Mouse (Mus musculus): ENCODE measurements at regions not wholly inside any gene's neighbourhood (a gene's known extent, or its start where the extent isn't known, plus 50 kb on each side); places are given as distances from the start of the nearest gene placed in this dataset.
"Not testable (repeated sequence)": the region's sequence is repeated elsewhere in the genome, so short reads cannot be mapped to it uniquely, and the experiment has no call there.

GRCm38 (mm10) chr2:135525779-135526178 is 133.0 kb upstream of the Plcb4 start:
- no peak for DNase-seq (ENCODE audit: low spot score)

- DNase-seq (ENCODE audit: low spot score) = no peak
These were observed 129.2 kb upstream of the Plcb4 start for GRCm38 (mm10) chr2:135529619-135530018.

GRCm38 (mm10) chr2:135536303-135536871 is 122.4 kb upstream of the Plcb4 start:
- DNase-seq (ENCODE audit: low spot score) = no peak

GRCm38 (mm10) chr2:135538022-135538421 is 120.8 kb upstream of the Plcb4 start:
- no peak for DNase-seq (ENCODE audit: low spot score)

GRCm38 (mm10) chr2:135541058-135541457 is 117.8 kb upstream of the Plcb4 start:
- peak; percentile 21 for DNase-seq (ENCODE audit: low spot score)

- DNase-seq (ENCODE audit: low spot score) = no peak
These were observed 116.9 kb upstream of the Plcb4 start for GRCm38 (mm10) chr2:135541930-135542329.

GRCm38 (mm10) chr2:135544882-135545281 is 113.9 kb upstream of the Plcb4 start:
- DNase-seq (ENCODE audit: low spot score) = no peak

GRCm38 (mm10) chr2:135547966-135548365 is 110.8 kb upstream of the Plcb4 start:
- DNase-seq (ENCODE audit: low spot score) = no peak

GRCm38 (mm10) chr2:135553031-135553430 is 105.8 kb upstream of the Plcb4 start:
- no peak for DNase-seq (ENCODE audit: low spot score)

- not testable (repeated sequence) for DNase-seq (ENCODE audit: low spot score)
These were observed 100.8 kb upstream of the Plcb4 start for GRCm38 (mm10) chr2:135558026-135558425.

- DNase-seq (ENCODE audit: low spot score) = no peak
These were observed 99.5 kb upstream of the Plcb4 start for GRCm38 (mm10) chr2:135559328-135559727.

- no peak for DNase-seq (ENCODE audit: low spot score)
These were observed 98.7 kb upstream of the Plcb4 start for GRCm38 (mm10) chr2:135559933-135560710.

GRCm38 (mm10) chr2:135560856-135561255 is 98.0 kb upstream of the Plcb4 start:
- DNase-seq (ENCODE audit: low spot score) = no peak

- DNase-seq (ENCODE audit: low spot score) = no peak
These were observed 97.1 kb upstream of the Plcb4 start for GRCm38 (mm10) chr2:135561716-135562115.

- peak; percentile 11 for DNase-seq (ENCODE audit: low spot score)
These were observed 96.5 kb upstream of the Plcb4 start for GRCm38 (mm10) chr2:135562140-135562890.

- no peak for DNase-seq (ENCODE audit: low spot score)
These were observed 94.6 kb upstream of the Plcb4 start for GRCm38 (mm10) chr2:135564231-135564630.

GRCm38 (mm10) chr2:135568350-135568749 is 90.5 kb upstream of the Plcb4 start:
- no peak for DNase-seq (ENCODE audit: low spot score)

- DNase-seq (ENCODE audit: low spot score) = no peak
These were observed 87.2 kb upstream of the Plcb4 start for GRCm38 (mm10) chr2:135571599-135571998.

- DNase-seq (ENCODE audit: low spot score) = no peak
These were observed 81.6 kb upstream of the Plcb4 start for GRCm38 (mm10) chr2:135577228-135577627.

GRCm38 (mm10) chr2:135578135-135578534 is 80.7 kb upstream of the Plcb4 start:
- DNase-seq (ENCODE audit: low spot score) = no peak

- DNase-seq (ENCODE audit: low spot score) = no peak
These were observed 79.3 kb upstream of the Plcb4 start for GRCm38 (mm10) chr2:135579514-135579913.

- no peak for DNase-seq (ENCODE audit: low spot score)
These were observed 78.8 kb upstream of the Plcb4 start for GRCm38 (mm10) chr2:135580051-135580450.

- no peak for DNase-seq (ENCODE audit: low spot score)
These were observed 76.5 kb upstream of the Plcb4 start for GRCm38 (mm10) chr2:135582341-135582740.

All from layer of hippocampus, adult 9-10 months (tissue).